Mouse (Mus musculus): ENCODE data around the gene Frs2.
"Not testable (repeated sequence)": the region's sequence is repeated elsewhere in the genome, so short reads cannot be mapped to it uniquely, and the experiment has no call there.

Frs2 gene

GRCm38 (mm10) chr10:117049253-117049652 lies 99.1 kb downstream of the Frs2 start:
- DNase-seq (ENCODE audit: extremely low read depth, insufficient read length, low spot score), result no peak

GRCm38 (mm10) chr10:117045175-117046056 lies 102.9 kb downstream of the Frs2 start, which contains the start of gene Lrrc10:
Gene Lrrc10 (plus strand): TSS chr10:117045341.
- no peak for DNase-seq (ENCODE audit: extremely low read depth, insufficient read length, low spot score)

- DNase-seq (ENCODE audit: extremely low read depth, insufficient read length, low spot score), result not testable (repeated sequence)
Measured at GRCm38 (mm10) chr10:117043497-117044166, 104.7 kb downstream of the Frs2 start.

GRCm38 (mm10) chr10:117042295-117042694 lies 106.0 kb downstream of the Frs2 start:
- DNase-seq (ENCODE audit: extremely low read depth, insufficient read length, low spot score), result no peak

- DNase-seq (ENCODE audit: extremely low read depth, insufficient read length, low spot score), result no peak
Measured at GRCm38 (mm10) chr10:117040355-117040754, 108.0 kb downstream of the Frs2 start.

- DNase-seq (ENCODE audit: extremely low read depth, insufficient read length, low spot score), result peak; percentile 75
Measured at GRCm38 (mm10) chr10:117033785-117034184, 114.5 kb downstream of the Frs2 start.

GRCm38 (mm10) chr10:117031160-117031559 lies 117.2 kb downstream of the Frs2 start:
- no peak for DNase-seq (ENCODE audit: extremely low read depth, insufficient read length, low spot score)

- no peak for DNase-seq (ENCODE audit: extremely low read depth, insufficient read length, low spot score)
Measured at GRCm38 (mm10) chr10:117026176-117026575, 122.2 kb downstream of the Frs2 start.

GRCm38 (mm10) chr10:117025776-117026175 lies 122.6 kb downstream of the Frs2 start:
- peak; percentile 54 for DNase-seq (ENCODE audit: extremely low read depth, insufficient read length, low spot score)

- DNase-seq (ENCODE audit: extremely low read depth, insufficient read length, low spot score), result no peak
Measured at GRCm38 (mm10) chr10:117023693-117024092, 124.6 kb downstream of the Frs2 start.

- DNase-seq (ENCODE audit: extremely low read depth, insufficient read length, low spot score), result no peak
Measured at GRCm38 (mm10) chr10:117021020-117021754, 127.1 kb downstream of the Frs2 start.

All from 3134 (cell line).